Mouse (Mus musculus): Measurements from ENCODE around the gene Ttll12. TPM values are rescaled to one million over a fixed set of nuclear protein-coding genes. Genes with fewer than 3 reads are reported as not detected.

Ttll12 gene
- polyA plus RNA-seq, 1 experiment from 2014 or later: 14.1 TPM

GRCm38 (mm10) chr15:83591758-83592157, 3.2 kb downstream of the Ttll12 start:
- WGBS: 81% methylated on average over 6 of the region's 6 CpGs
- H3K9ac ChIP-seq (ENCODE audit: low read depth, low read length): no peak overlapping the region

GRCm38 (mm10) chr15:83590841-83591240, 4.1 kb downstream of the Ttll12 start:
- WGBS: 74% methylated on average over 4 of the region's 4 CpGs
- Histone ChIP-seq H3K9ac (ENCODE audit: low read depth, low read length) (no peak overlapping the region), H3K27me3 (replicated peaks; ENCODE audit: control insufficient read depth, insufficient read depth, low read length) (no peaks in the 10 kb centered on the region), H3K36me3 (ENCODE audit: control insufficient read depth, insufficient read depth) (peaks cover 16% of the 10 kb centered on the region), H3K4me1 (replicated peaks; ENCODE audit: control insufficient read depth, insufficient read depth, low read length) (0 out of 2 replicates have a peak, but pooled peaks cover 10% of the 10 kb centered on the region), H3K4me2 (replicated peaks; ENCODE audit: low read depth) (no peak overlapping the region), H3K4me3 (ENCODE audit: low read depth, low read length) (no peak overlapping the region), H3K9me3 (ENCODE audit: control insufficient read depth) (no peaks in the 10 kb centered on the region), H3K27ac (ENCODE audit: low read depth, low read length) (peak overlapping the region; percentile 60; the same call in 1 of the 2 replicates)
- peak; percentile 44; the same call in 1 of the 2 replicates for ATAC-seq
- TF ChIP-seq CTCF (IDR thresholded peaks at IDR 0.05; ENCODE audit: low read depth): no peak

More at GRCm38 (mm10) chr15:83591758-83592157, 3.2 kb downstream of the Ttll12 start:
- no peak overlapping the region for H3K4me2 ChIP-seq (replicated peaks; ENCODE audit: low read depth)
- ATAC-seq: no peak
- H3K36me3 ChIP-seq (ENCODE audit: control insufficient read depth, insufficient read depth): peaks cover 7% of the 10 kb centered on the region
- H3K4me1 ChIP-seq (replicated peaks; ENCODE audit: control insufficient read depth, insufficient read depth, low read length): 0 out of 2 replicates have a peak, but pooled peaks cover 10% of the 10 kb centered on the region
- no peak for TF ChIP-seq CTCF (IDR thresholded peaks at IDR 0.05; ENCODE audit: low read depth)
- no peaks in the 10 kb centered on the region for H3K9me3 ChIP-seq (ENCODE audit: control insufficient read depth)
- H3K4me3 ChIP-seq (ENCODE audit: low read depth, low read length): no peak overlapping the region
- H3K27me3 ChIP-seq (replicated peaks; ENCODE audit: control insufficient read depth, insufficient read depth, low read length): no peaks in the 10 kb centered on the region
- no peak overlapping the region for H3K27ac ChIP-seq (ENCODE audit: low read depth, low read length)

- WGBS: 84% methylated on average over 6 of the region's 6 CpGs
- TF ChIP-seq CTCF (IDR thresholded peaks at IDR 0.05; ENCODE audit: low read depth): no peak
- H3K4me1 ChIP-seq (replicated peaks; ENCODE audit: control insufficient read depth, insufficient read depth, low read length): no peaks in the 10 kb centered on the region
- H3K27ac ChIP-seq (ENCODE audit: low read depth, low read length): no peak overlapping the region
- H3K36me3 ChIP-seq (ENCODE audit: control insufficient read depth, insufficient read depth): peaks cover 49% of the 10 kb centered on the region
- no peak overlapping the region for H3K9ac ChIP-seq (ENCODE audit: low read depth, low read length)
- H3K27me3 ChIP-seq (replicated peaks; ENCODE audit: control insufficient read depth, insufficient read depth, low read length): no peaks in the 10 kb centered on the region
- H3K4me2 ChIP-seq (replicated peaks; ENCODE audit: low read depth): no peak overlapping the region
- no peak for ATAC-seq
- no peak overlapping the region for H3K4me3 ChIP-seq (ENCODE audit: low read depth, low read length)
- no peaks in the 10 kb centered on the region for H3K9me3 ChIP-seq (ENCODE audit: control insufficient read depth)
Measured at GRCm38 (mm10) chr15:83584741-83585220, 10.2 kb downstream of the Ttll12 start.

- H3K9ac ChIP-seq (ENCODE audit: low read depth, low read length): no peak overlapping the region
- ATAC-seq: no peak
- peak; percentile 72 for TF ChIP-seq CTCF (IDR thresholded peaks at IDR 0.05; ENCODE audit: low read depth)
- no peak overlapping the region for H3K4me3 ChIP-seq (ENCODE audit: low read depth, low read length)
- H3K9me3 ChIP-seq (ENCODE audit: control insufficient read depth): no peaks in the 10 kb centered on the region
- H3K4me2 ChIP-seq (replicated peaks; ENCODE audit: low read depth): no peak overlapping the region
- H3K36me3 ChIP-seq (ENCODE audit: control insufficient read depth, insufficient read depth): peaks cover 56% of the 10 kb centered on the region
- H3K27ac ChIP-seq (ENCODE audit: low read depth, low read length): no peak overlapping the region
- no peaks in the 10 kb centered on the region for H3K27me3 ChIP-seq (replicated peaks; ENCODE audit: control insufficient read depth, insufficient read depth, low read length)
- no peaks in the 10 kb centered on the region for H3K4me1 ChIP-seq (replicated peaks; ENCODE audit: control insufficient read depth, insufficient read depth, low read length)
- 68% methylated on average over 8 of the region's 8 CpGs for WGBS
Measured at GRCm38 (mm10) chr15:83583419-83584156, 11.4 kb downstream of the Ttll12 start.

- H3K27ac ChIP-seq (ENCODE audit: low read depth, low read length): no peak overlapping the region
- no peak overlapping the region for H3K4me2 ChIP-seq (replicated peaks; ENCODE audit: low read depth)
- no peaks in the 10 kb centered on the region for H3K27me3 ChIP-seq (replicated peaks; ENCODE audit: control insufficient read depth, insufficient read depth, low read length)
- peaks cover 61% of the 10 kb centered on the region for H3K36me3 ChIP-seq (ENCODE audit: control insufficient read depth, insufficient read depth)
- H3K4me3 ChIP-seq (ENCODE audit: low read depth, low read length): no peak overlapping the region
- no peak for TF ChIP-seq CTCF (IDR thresholded peaks at IDR 0.05; ENCODE audit: low read depth)
- WGBS: 82% methylated on average over 4 of the region's 4 CpGs
- H3K9ac ChIP-seq (ENCODE audit: low read depth, low read length): no peak overlapping the region
- H3K9me3 ChIP-seq (ENCODE audit: control insufficient read depth): no peaks in the 10 kb centered on the region
- no peaks in the 10 kb centered on the region for H3K4me1 ChIP-seq (replicated peaks; ENCODE audit: control insufficient read depth, insufficient read depth, low read length)
- no peak for ATAC-seq
Measured at GRCm38 (mm10) chr15:83582931-83583330, 12.0 kb downstream of the Ttll12 start.

GRCm38 (mm10) chr15:83576651-83577050, 18.3 kb downstream of the Ttll12 start:
- Histone ChIP-seq H3K27me3 (replicated peaks; ENCODE audit: control insufficient read depth, insufficient read depth, low read length) (no peaks in the 10 kb centered on the region), H3K4me2 (replicated peaks; ENCODE audit: low read depth) (no peak overlapping the region), H3K9ac (ENCODE audit: low read depth, low read length) (no peak overlapping the region), H3K36me3 (ENCODE audit: control insufficient read depth, insufficient read depth) (peaks cover 73% of the 10 kb centered on the region), H3K27ac (ENCODE audit: low read depth, low read length) (no peak overlapping the region), H3K9me3 (ENCODE audit: control insufficient read depth) (no peaks in the 10 kb centered on the region), H3K4me3 (ENCODE audit: low read depth, low read length) (no peak overlapping the region), H3K4me1 (replicated peaks; ENCODE audit: control insufficient read depth, insufficient read depth, low read length) (no peaks in the 10 kb centered on the region)
- no peak for TF ChIP-seq CTCF (IDR thresholded peaks at IDR 0.05; ENCODE audit: low read depth)
- no peak for ATAC-seq
- WGBS: 87% methylated on average over 9 of the region's 9 CpGs

Data from intestine, postnatal 0 days (tissue).